Mouse (Mus musculus) inflammation-experienced regulatory T-cells, adult 6 months (primary cell): Measurements from ENCODE around the gene Jazf1. TPM values are rescaled to one million over a fixed set of nuclear protein-coding genes. Genes with fewer than 3 reads are reported as not detected.
A peak's percentile ranks its signal among the peaks of the same experiment; 100 is the strongest.

ENCODE experiments used
- ATAC-seq: one replicate; pipeline ENCODE4 v1.8.0; 2017
- polyA plus RNA-seq, 3 experiments: library from polyadenylated mRNA; unstranded; fragments of 100-300 nt; shearing (Covaris generic); gene quantifications; one replicate each; pipeline ENCODE4 v1.2.1; 2017

The Jazf1 gene
- polyA plus RNA-seq, 3 experiments from 2014 or later, result 9.9 to 15.3 (median 11.0) TPM

- no peak for ATAC-seq
Measured at GRCm38 (mm10) chr6:52844741-52845140, 223.7 kb downstream of the Jazf1 start.

- ATAC-seq, result no peak
Measured at GRCm38 (mm10) chr6:52843027-52843426, 225.4 kb downstream of the Jazf1 start.

GRCm38 (mm10) chr6:52842598-52842997 lies 225.8 kb downstream of the Jazf1 start:
- no peak for ATAC-seq

GRCm38 (mm10) chr6:52841611-52842010 lies 226.8 kb downstream of the Jazf1 start:
- ATAC-seq, result no peak

GRCm38 (mm10) chr6:52840589-52841044 lies 227.8 kb downstream of the Jazf1 start:
- ATAC-seq, result no peak

- peak; percentile 46 for ATAC-seq
Measured at GRCm38 (mm10) chr6:52838691-52839090, 229.7 kb downstream of the Jazf1 start.

- ATAC-seq, result no peak
Measured at GRCm38 (mm10) chr6:52837792-52838191, 230.6 kb downstream of the Jazf1 start.

- no peak for ATAC-seq
Measured at GRCm38 (mm10) chr6:52836201-52836950, 232.1 kb downstream of the Jazf1 start.

- no peak for ATAC-seq
Measured at GRCm38 (mm10) chr6:52827752-52828277, 240.6 kb downstream of the Jazf1 start.

GRCm38 (mm10) chr6:52825535-52825934 lies 242.9 kb downstream of the Jazf1 start:
- ATAC-seq, result peak; percentile 54

GRCm38 (mm10) chr6:52824977-52825482 lies 243.4 kb downstream of the Jazf1 start:
- ATAC-seq, result no peak

- no peak for ATAC-seq
Measured at GRCm38 (mm10) chr6:52823064-52823463, 245.4 kb downstream of the Jazf1 start.

GRCm38 (mm10) chr6:52822625-52823024 lies 245.8 kb downstream of the Jazf1 start:
- no peak for ATAC-seq

GRCm38 (mm10) chr6:52819353-52819752 lies 249.1 kb downstream of the Jazf1 start:
- no peak for ATAC-seq

GRCm38 (mm10) chr6:52818041-52818440 lies 250.4 kb downstream of the Jazf1 start:
- no peak for ATAC-seq

- ATAC-seq, result no peak
Measured at GRCm38 (mm10) chr6:52817203-52817874, 251.1 kb downstream of the Jazf1 start.

GRCm38 (mm10) chr6:52805237-52805856 lies 263.1 kb downstream of the Jazf1 start:
- ATAC-seq, result no peak

- peak; percentile 54 for ATAC-seq
Measured at GRCm38 (mm10) chr6:52802181-52802580, 266.2 kb downstream of the Jazf1 start.

- no peak for ATAC-seq
Measured at GRCm38 (mm10) chr6:52797252-52797800, 271.1 kb downstream of the Jazf1 start.

- ATAC-seq, result no peak
Measured at GRCm38 (mm10) chr6:52796691-52797090, 271.7 kb downstream of the Jazf1 start.

- no peak for ATAC-seq
Measured at GRCm38 (mm10) chr6:52796035-52796598, 272.3 kb downstream of the Jazf1 start.
